Mouse (Mus musculus): ENCODE data around the gene Rnf217. TPM values are rescaled to one million over a fixed set of nuclear protein-coding genes. Genes with fewer than 3 reads are reported as not detected.

Rnf217 gene
- polyA plus RNA-seq, 1 experiment = 0.42 TPM

DNA sequence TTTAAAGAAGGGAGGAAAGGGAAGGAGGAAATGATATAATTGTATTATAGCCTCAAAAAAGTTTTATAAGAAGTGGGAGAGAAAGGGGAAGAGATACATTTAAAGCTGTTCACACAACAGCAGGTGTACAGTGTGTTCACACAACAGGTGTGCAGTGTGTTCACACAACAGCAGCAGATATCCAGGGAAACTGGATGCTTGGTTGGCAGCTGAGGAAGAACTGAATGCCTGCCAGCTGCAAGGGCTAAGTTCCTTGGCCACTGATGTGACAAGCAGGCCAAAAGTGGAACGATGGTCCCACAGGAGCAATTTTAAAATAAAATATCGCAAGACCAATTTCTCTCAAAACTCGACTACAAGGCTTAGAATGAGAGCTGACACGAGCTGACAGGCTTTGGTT is 35.7 kb downstream of the Rnf217 start:
- WGBS = 89% methylated on average over 4 of the region's 4 CpGs
- H3K4me1 ChIP-seq (replicated peaks; ENCODE audit: control insufficient read depth, insufficient read depth, low read length) = no peaks in the 10 kb centered on the region
- H3K27ac ChIP-seq (ENCODE audit: control insufficient read depth, insufficient read depth, low read length) = no peak overlapping the region
- no peaks in the 10 kb centered on the region for H3K36me3 ChIP-seq (ENCODE audit: control insufficient read depth, insufficient read depth, low read length)
- no peak overlapping the region for H3K4me3 ChIP-seq (ENCODE audit: control insufficient read depth, insufficient read depth, low read length)
- no peak for DNase-seq
- H3K27me3 ChIP-seq (ENCODE audit: control insufficient read depth, insufficient read depth, low read length) = no peaks in the 10 kb centered on the region
- TF ChIP-seq POLR2A (IDR thresholded peaks at IDR 0.05; ENCODE audit: control insufficient read depth, extremely low read depth, insufficient read depth, low read length, poor library complexity) = no peak
- TF ChIP-seq CTCF (IDR thresholded peaks at IDR 0.05; ENCODE audit: borderline replicate concordance, control insufficient read depth, extremely low read depth, insufficient read depth, low read length, poor library complexity) = no peak

DNA sequence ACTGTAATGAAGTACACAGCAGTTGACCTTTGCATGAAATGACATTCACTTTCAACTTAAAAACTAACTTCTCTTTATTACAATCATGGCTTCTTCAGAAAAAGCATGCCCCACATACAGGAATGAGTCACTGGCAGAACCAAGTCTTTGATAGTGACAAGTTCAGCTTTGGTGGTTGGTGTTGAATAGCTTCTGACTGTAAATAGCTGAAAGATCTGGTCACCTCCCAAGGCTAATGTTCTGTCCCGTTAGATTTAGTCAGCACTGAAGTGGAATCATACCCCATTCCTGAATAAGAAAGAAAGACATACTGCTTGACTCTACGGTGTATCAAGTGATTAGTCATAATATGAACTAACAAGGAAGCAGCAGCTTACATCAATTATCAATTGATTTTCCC is 51.7 kb downstream of the Rnf217 start:
- no peaks in the 10 kb centered on the region for H3K36me3 ChIP-seq (ENCODE audit: control insufficient read depth, insufficient read depth, low read length)
- DNase-seq = no peak
- H3K27me3 ChIP-seq (ENCODE audit: control insufficient read depth, insufficient read depth, low read length) = no peaks in the 10 kb centered on the region
- no peak overlapping the region for H3K27ac ChIP-seq (ENCODE audit: control insufficient read depth, insufficient read depth, low read length)
- H3K4me3 ChIP-seq (ENCODE audit: control insufficient read depth, insufficient read depth, low read length) = no peak overlapping the region
- 100% methylated on average over 2 of the region's 2 CpGs for WGBS
- TF ChIP-seq POLR2A (IDR thresholded peaks at IDR 0.05; ENCODE audit: control insufficient read depth, extremely low read depth, insufficient read depth, low read length, poor library complexity) (no peak), CTCF (IDR thresholded peaks at IDR 0.05; ENCODE audit: borderline replicate concordance, control insufficient read depth, extremely low read depth, insufficient read depth, low read length, poor library complexity) (no peak)
- H3K4me1 ChIP-seq (replicated peaks; ENCODE audit: control insufficient read depth, insufficient read depth, low read length) = no peaks in the 10 kb centered on the region

DNA sequence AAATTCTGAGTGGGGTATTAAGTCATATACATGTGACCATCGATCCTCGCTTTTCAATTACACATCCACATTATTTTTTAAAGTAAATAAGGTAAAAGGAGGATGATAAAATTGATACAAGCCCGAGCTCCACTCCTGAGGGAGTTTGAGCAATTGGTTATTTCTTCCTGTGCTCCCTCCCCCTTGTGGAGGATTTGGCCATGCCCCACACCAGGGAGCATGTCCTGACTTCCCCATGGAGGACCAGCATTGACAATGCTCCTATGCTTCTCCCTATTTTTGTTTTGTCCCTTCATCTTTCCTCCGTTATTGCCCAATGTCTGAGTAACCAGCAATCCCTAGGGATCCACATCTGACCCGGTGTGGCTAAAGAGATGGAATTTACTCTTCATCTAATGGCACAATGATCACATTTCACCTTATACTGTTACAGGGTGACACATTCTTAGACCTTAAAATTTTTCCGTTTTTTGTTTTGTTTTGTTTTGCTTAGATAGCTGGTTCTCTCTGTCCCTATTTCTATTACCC is 53.5 kb downstream of the Rnf217 start:
- DNase-seq = no peak
- H3K27me3 ChIP-seq (ENCODE audit: control insufficient read depth, insufficient read depth, low read length) = no peaks in the 10 kb centered on the region
- H3K36me3 ChIP-seq (ENCODE audit: control insufficient read depth, insufficient read depth, low read length) = no peaks in the 10 kb centered on the region
- WGBS = 93% methylated on average over 6 of the region's 6 CpGs
- H3K4me3 ChIP-seq (ENCODE audit: control insufficient read depth, insufficient read depth, low read length) = no peak overlapping the region
- no peaks in the 10 kb centered on the region for H3K4me1 ChIP-seq (replicated peaks; ENCODE audit: control insufficient read depth, insufficient read depth, low read length)
- no peak for TF ChIP-seq CTCF (IDR thresholded peaks at IDR 0.05; ENCODE audit: borderline replicate concordance, control insufficient read depth, extremely low read depth, insufficient read depth, low read length, poor library complexity)
- TF ChIP-seq POLR2A (IDR thresholded peaks at IDR 0.05; ENCODE audit: control insufficient read depth, extremely low read depth, insufficient read depth, low read length, poor library complexity) = no peak
- no peak overlapping the region for H3K27ac ChIP-seq (ENCODE audit: control insufficient read depth, insufficient read depth, low read length)

DNA sequence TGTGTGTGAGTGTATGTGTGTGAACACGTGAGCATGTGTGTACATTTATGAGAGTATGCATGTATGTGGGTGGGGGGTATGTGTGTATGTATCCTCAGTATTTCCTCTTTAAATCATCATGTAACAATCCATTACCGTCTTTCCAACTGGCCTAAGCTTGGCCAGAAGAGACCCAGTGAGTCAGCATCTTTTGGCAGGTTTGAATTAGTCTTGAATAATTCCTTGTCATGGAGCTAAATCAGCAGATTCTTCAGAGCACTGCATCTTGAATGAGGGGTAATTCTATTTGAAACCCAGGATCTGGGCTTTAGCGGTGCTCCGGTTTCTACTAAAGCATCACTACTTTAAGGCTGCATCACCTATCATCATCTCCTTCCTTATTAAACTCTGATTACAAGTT is 55.7 kb downstream of the Rnf217 start:
- no peak for TF ChIP-seq CTCF (IDR thresholded peaks at IDR 0.05; ENCODE audit: borderline replicate concordance, control insufficient read depth, extremely low read depth, insufficient read depth, low read length, poor library complexity)
- TF ChIP-seq POLR2A (IDR thresholded peaks at IDR 0.05; ENCODE audit: control insufficient read depth, extremely low read depth, insufficient read depth, low read length, poor library complexity) = no peak
- no peaks in the 10 kb centered on the region for H3K36me3 ChIP-seq (ENCODE audit: control insufficient read depth, insufficient read depth, low read length)
- H3K4me1 ChIP-seq (replicated peaks; ENCODE audit: control insufficient read depth, insufficient read depth, low read length) = no peaks in the 10 kb centered on the region
- no peaks in the 10 kb centered on the region for H3K27me3 ChIP-seq (ENCODE audit: control insufficient read depth, insufficient read depth, low read length)
- no peak for DNase-seq
- no peak overlapping the region for H3K4me3 ChIP-seq (ENCODE audit: control insufficient read depth, insufficient read depth, low read length)
- no peak overlapping the region for H3K27ac ChIP-seq (ENCODE audit: control insufficient read depth, insufficient read depth, low read length)
- WGBS = 91% methylated on average over 4 of the region's 4 CpGs

DNA sequence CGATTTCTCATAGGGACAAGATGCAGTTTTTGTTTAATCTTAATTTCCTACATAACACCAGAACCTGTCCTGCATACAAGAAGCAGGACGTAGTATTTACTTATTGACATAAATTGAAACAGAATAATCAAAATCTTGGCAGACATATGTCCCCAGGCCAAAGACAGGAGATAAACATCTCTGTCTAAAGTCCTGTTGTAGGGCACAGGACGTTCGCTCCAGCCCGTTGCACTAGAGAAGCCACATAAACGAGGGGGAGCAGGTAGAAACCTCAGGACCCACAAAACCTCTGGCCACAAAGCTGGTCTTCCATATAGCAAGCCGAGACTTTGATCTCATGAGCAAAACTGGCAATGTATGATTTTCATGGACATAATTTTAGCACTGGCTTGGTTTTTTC is 57.1 kb downstream of the Rnf217 start:
- Histone ChIP-seq H3K27me3 (ENCODE audit: control insufficient read depth, insufficient read depth, low read length) (no peaks in the 10 kb centered on the region), H3K4me1 (replicated peaks; ENCODE audit: control insufficient read depth, insufficient read depth, low read length) (no peaks in the 10 kb centered on the region), H3K27ac (ENCODE audit: control insufficient read depth, insufficient read depth, low read length) (no peak overlapping the region), H3K4me3 (ENCODE audit: control insufficient read depth, insufficient read depth, low read length) (no peak overlapping the region), H3K36me3 (ENCODE audit: control insufficient read depth, insufficient read depth, low read length) (no peaks in the 10 kb centered on the region)
- WGBS = 37% methylated on average over 7 of the region's 7 CpGs
- no peak for TF ChIP-seq POLR2A (IDR thresholded peaks at IDR 0.05; ENCODE audit: control insufficient read depth, extremely low read depth, insufficient read depth, low read length, poor library complexity)
- DNase-seq = no peak

- no peaks in the 10 kb centered on the region for H3K27me3 ChIP-seq (ENCODE audit: control insufficient read depth, insufficient read depth, low read length)
- no peak for DNase-seq
- TF ChIP-seq CTCF (IDR thresholded peaks at IDR 0.05; ENCODE audit: borderline replicate concordance, control insufficient read depth, extremely low read depth, insufficient read depth, low read length, poor library complexity) = no peak
- no peak for TF ChIP-seq POLR2A (IDR thresholded peaks at IDR 0.05; ENCODE audit: control insufficient read depth, extremely low read depth, insufficient read depth, low read length, poor library complexity)
- no peaks in the 10 kb centered on the region for H3K36me3 ChIP-seq (ENCODE audit: control insufficient read depth, insufficient read depth, low read length)
- no peak overlapping the region for H3K4me3 ChIP-seq (ENCODE audit: control insufficient read depth, insufficient read depth, low read length)
- no peak overlapping the region for H3K27ac ChIP-seq (ENCODE audit: control insufficient read depth, insufficient read depth, low read length)
- WGBS = 86% methylated on average over 1 of the region's 1 CpGs
- H3K4me1 ChIP-seq (replicated peaks; ENCODE audit: control insufficient read depth, insufficient read depth, low read length) = no peaks in the 10 kb centered on the region
These were observed 57.6 kb downstream of the Rnf217 start for GRCm38 (mm10) chr10:31551362-31551761.

DNA sequence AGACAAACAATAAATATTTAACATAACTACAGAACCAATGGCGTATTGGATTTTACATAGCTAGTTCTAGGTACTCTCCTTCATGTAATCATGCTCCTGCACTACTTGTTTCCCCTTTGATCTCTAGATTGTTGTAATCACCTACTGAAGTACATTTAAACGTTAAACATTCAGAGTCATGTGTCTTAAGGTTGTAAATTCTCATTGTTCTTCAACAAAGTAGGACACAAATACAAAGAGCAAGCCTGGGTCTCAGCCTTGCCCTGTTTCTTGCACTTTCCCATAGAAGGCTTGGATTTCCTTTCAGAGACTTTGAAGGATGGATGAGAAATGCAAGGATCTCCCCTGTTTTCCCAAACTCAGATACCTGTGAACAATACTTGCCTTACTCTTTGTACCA is 61.8 kb downstream of the Rnf217 start:
- Histone ChIP-seq H3K27ac (ENCODE audit: control insufficient read depth, insufficient read depth, low read length) (no peak overlapping the region), H3K36me3 (ENCODE audit: control insufficient read depth, insufficient read depth, low read length) (no peaks in the 10 kb centered on the region), H3K4me3 (ENCODE audit: control insufficient read depth, insufficient read depth, low read length) (no peak overlapping the region), H3K27me3 (ENCODE audit: control insufficient read depth, insufficient read depth, low read length) (no peaks in the 10 kb centered on the region), H3K4me1 (replicated peaks; ENCODE audit: control insufficient read depth, insufficient read depth, low read length) (no peaks in the 10 kb centered on the region)
- no peak for DNase-seq
- TF ChIP-seq POLR2A (IDR thresholded peaks at IDR 0.05; ENCODE audit: control insufficient read depth, extremely low read depth, insufficient read depth, low read length, poor library complexity) (no peak), CTCF (IDR thresholded peaks at IDR 0.05; ENCODE audit: borderline replicate concordance, control insufficient read depth, extremely low read depth, insufficient read depth, low read length, poor library complexity) (no peak)
- WGBS = 63% methylated on average over 2 of the region's 2 CpGs
